Mouse (Mus musculus): Measurements from ENCODE around the gene St8sia1. TPM values are rescaled to one million over a fixed set of nuclear protein-coding genes. Genes with fewer than 3 reads are reported as not detected.

The St8sia1 gene
- polyA plus RNA-seq, 1 experiment from 2014 or later, result 3.5 TPM

- Histone ChIP-seq H3K27ac (ENCODE audit: low read depth, low read length) (no peak overlapping the region), H3K27me3 (ENCODE audit: control insufficient read depth, insufficient read depth, low read length) (no peaks in the 10 kb centered on the region), H3K4me2 (replicated peaks; ENCODE audit: low read depth, low read length) (no peak overlapping the region), H3K4me1 (ENCODE audit: control insufficient read depth, insufficient read depth, low read length) (no peaks in the 10 kb centered on the region), H3K9me3 (ENCODE audit: control insufficient read depth, low read length) (no peaks in the 10 kb centered on the region), H3K36me3 (ENCODE audit: control insufficient read depth, insufficient read depth, low read length) (no peaks in the 10 kb centered on the region), H3K9ac (ENCODE audit: low read depth, low read length) (no peak overlapping the region), H3K4me3 (ENCODE audit: low read length) (no peak overlapping the region)
- ATAC-seq (ENCODE audit: low FRiP score, low TSS enrichment), result no peak
- WGBS, result 84% methylated on average over 7 of the region's 7 CpGs
Measured at GRCm38 (mm10) chr6:142951564-142952308, 12.5 kb downstream of the St8sia1 start.

- no peak overlapping the region for H3K27ac ChIP-seq (ENCODE audit: low read depth, low read length)
- ATAC-seq (ENCODE audit: low FRiP score, low TSS enrichment), result no peak
Measured at GRCm38 (mm10) chr6:142950354-142950753, 13.9 kb downstream of the St8sia1 start.

GRCm38 (mm10) chr6:142948955-142949357 is 15.3 kb downstream of the St8sia1 start:
- H3K27me3 ChIP-seq (ENCODE audit: control insufficient read depth, insufficient read depth, low read length), result no peaks in the 10 kb centered on the region
- no peak overlapping the region for H3K4me2 ChIP-seq (replicated peaks; ENCODE audit: low read depth, low read length)
- H3K9me3 ChIP-seq (ENCODE audit: control insufficient read depth, low read length), result no peaks in the 10 kb centered on the region
- H3K36me3 ChIP-seq (ENCODE audit: control insufficient read depth, insufficient read depth, low read length), result no peaks in the 10 kb centered on the region
- H3K4me3 ChIP-seq (ENCODE audit: low read length), result no peak overlapping the region
- no peak overlapping the region for H3K9ac ChIP-seq (ENCODE audit: low read depth, low read length)
- no peak for ATAC-seq (ENCODE audit: low FRiP score, low TSS enrichment)
- H3K4me1 ChIP-seq (ENCODE audit: control insufficient read depth, insufficient read depth, low read length), result 0 out of 2 replicates have a peak, but pooled peaks cover 4% of the 10 kb centered on the region
- 82% methylated on average over 5 of the region's 5 CpGs for WGBS
- no peak overlapping the region for H3K27ac ChIP-seq (ENCODE audit: low read depth, low read length)

More at GRCm38 (mm10) chr6:142950354-142950753, 13.9 kb downstream of the St8sia1 start:
- 86% methylated on average over 11 of the region's 11 CpGs for WGBS
- H3K4me2 ChIP-seq (replicated peaks; ENCODE audit: low read depth, low read length), result no peak overlapping the region
- no peaks in the 10 kb centered on the region for H3K27me3 ChIP-seq (ENCODE audit: control insufficient read depth, insufficient read depth, low read length)
- H3K36me3 ChIP-seq (ENCODE audit: control insufficient read depth, insufficient read depth, low read length), result no peaks in the 10 kb centered on the region
- H3K9me3 ChIP-seq (ENCODE audit: control insufficient read depth, low read length), result no peaks in the 10 kb centered on the region
- H3K9ac ChIP-seq (ENCODE audit: low read depth, low read length), result no peak overlapping the region
- H3K4me1 ChIP-seq (ENCODE audit: control insufficient read depth, insufficient read depth, low read length), result 0 out of 2 replicates have a peak, but pooled peaks cover 4% of the 10 kb centered on the region
- H3K4me3 ChIP-seq (ENCODE audit: low read length), result no peak overlapping the region

- Histone ChIP-seq H3K4me2 (replicated peaks; ENCODE audit: low read depth, low read length) (no peak overlapping the region), H3K27me3 (ENCODE audit: control insufficient read depth, insufficient read depth, low read length) (no peaks in the 10 kb centered on the region), H3K9me3 (ENCODE audit: control insufficient read depth, low read length) (no peaks in the 10 kb centered on the region), H3K9ac (ENCODE audit: low read depth, low read length) (no peak overlapping the region), H3K27ac (ENCODE audit: low read depth, low read length) (no peak overlapping the region), H3K4me3 (ENCODE audit: low read length) (no peak overlapping the region), H3K4me1 (ENCODE audit: control insufficient read depth, insufficient read depth, low read length) (0 out of 2 replicates have a peak, but pooled peaks cover 4% of the 10 kb centered on the region), H3K36me3 (ENCODE audit: control insufficient read depth, insufficient read depth, low read length) (no peaks in the 10 kb centered on the region)
- no peak for ATAC-seq (ENCODE audit: low FRiP score, low TSS enrichment)
- WGBS, result 79% methylated on average over 6 of the region's 6 CpGs
Measured at GRCm38 (mm10) chr6:142947029-142947428, 17.2 kb downstream of the St8sia1 start.

GRCm38 (mm10) chr6:142946069-142946871 is 18.0 kb downstream of the St8sia1 start:
- H3K4me2 ChIP-seq (replicated peaks; ENCODE audit: low read depth, low read length), result no peak overlapping the region
- no peak overlapping the region for H3K4me3 ChIP-seq (ENCODE audit: low read length)
- WGBS, result 28% methylated on average over 8 of the region's 8 CpGs
- no peak overlapping the region for H3K9ac ChIP-seq (ENCODE audit: low read depth, low read length)
- H3K9me3 ChIP-seq (ENCODE audit: control insufficient read depth, low read length), result no peaks in the 10 kb centered on the region
- H3K27me3 ChIP-seq (ENCODE audit: control insufficient read depth, insufficient read depth, low read length), result no peaks in the 10 kb centered on the region
- H3K4me1 ChIP-seq (ENCODE audit: control insufficient read depth, insufficient read depth, low read length), result 0 out of 2 replicates have a peak, but pooled peaks cover 4% of the 10 kb centered on the region
- no peaks in the 10 kb centered on the region for H3K36me3 ChIP-seq (ENCODE audit: control insufficient read depth, insufficient read depth, low read length)
- peak; percentile 63 for ATAC-seq (ENCODE audit: low FRiP score, low TSS enrichment)
- H3K27ac ChIP-seq (ENCODE audit: low read depth, low read length), result no peak overlapping the region

GRCm38 (mm10) chr6:142945461-142945860 is 18.8 kb downstream of the St8sia1 start:
- ATAC-seq (ENCODE audit: low FRiP score, low TSS enrichment), result 0 out of 2 replicates have a peak, but pooled peaks have one; percentile 14
- no peak overlapping the region for H3K4me2 ChIP-seq (replicated peaks; ENCODE audit: low read depth, low read length)
- H3K4me3 ChIP-seq (ENCODE audit: low read length), result no peak overlapping the region
- WGBS, result 88% methylated on average over 2 of the region's 2 CpGs
- H3K27me3 ChIP-seq (ENCODE audit: control insufficient read depth, insufficient read depth, low read length), result no peaks in the 10 kb centered on the region
- no peaks in the 10 kb centered on the region for H3K36me3 ChIP-seq (ENCODE audit: control insufficient read depth, insufficient read depth, low read length)
- H3K9me3 ChIP-seq (ENCODE audit: control insufficient read depth, low read length), result no peaks in the 10 kb centered on the region
- 0 out of 2 replicates have a peak, but pooled peaks cover 4% of the 10 kb centered on the region for H3K4me1 ChIP-seq (ENCODE audit: control insufficient read depth, insufficient read depth, low read length)
- H3K9ac ChIP-seq (ENCODE audit: low read depth, low read length), result no peak overlapping the region
- H3K27ac ChIP-seq (ENCODE audit: low read depth, low read length), result no peak overlapping the region

- 94% methylated on average over 3 of the region's 3 CpGs for WGBS
- H3K4me2 ChIP-seq (replicated peaks; ENCODE audit: low read depth, low read length), result no peak overlapping the region
- H3K27me3 ChIP-seq (ENCODE audit: control insufficient read depth, insufficient read depth, low read length), result no peaks in the 10 kb centered on the region
- 0 out of 2 replicates have a peak, but pooled peaks cover 5% of the 10 kb centered on the region for H3K4me1 ChIP-seq (ENCODE audit: control insufficient read depth, insufficient read depth, low read length)
- H3K9me3 ChIP-seq (ENCODE audit: control insufficient read depth, low read length), result no peaks in the 10 kb centered on the region
- ATAC-seq (ENCODE audit: low FRiP score, low TSS enrichment), result no peak
- H3K4me3 ChIP-seq (ENCODE audit: low read length), result no peak overlapping the region
- no peaks in the 10 kb centered on the region for H3K36me3 ChIP-seq (ENCODE audit: control insufficient read depth, insufficient read depth, low read length)
- H3K27ac ChIP-seq (ENCODE audit: low read depth, low read length), result no peak overlapping the region
- no peak overlapping the region for H3K9ac ChIP-seq (ENCODE audit: low read depth, low read length)
Measured at GRCm38 (mm10) chr6:142944470-142944869, 19.8 kb downstream of the St8sia1 start.

- no peaks in the 10 kb centered on the region for H3K36me3 ChIP-seq (ENCODE audit: control insufficient read depth, insufficient read depth, low read length)
- 85% methylated on average over 8 of the region's 8 CpGs for WGBS
Measured at GRCm38 (mm10) chr6:142943419-142943818, 20.8 kb downstream of the St8sia1 start.

More at GRCm38 (mm10) chr6:142943419-142943818, 20.8 kb downstream of the St8sia1 start:
- H3K27ac ChIP-seq (ENCODE audit: low read depth, low read length), result no peak overlapping the region
- no peak overlapping the region for H3K4me2 ChIP-seq (replicated peaks; ENCODE audit: low read depth, low read length)
- H3K9me3 ChIP-seq (ENCODE audit: control insufficient read depth, low read length), result no peaks in the 10 kb centered on the region
- 0 out of 2 replicates have a peak, but pooled peaks cover 7% of the 10 kb centered on the region for H3K4me1 ChIP-seq (ENCODE audit: control insufficient read depth, insufficient read depth, low read length)
- H3K27me3 ChIP-seq (ENCODE audit: control insufficient read depth, insufficient read depth, low read length), result no peaks in the 10 kb centered on the region
- no peak overlapping the region for H3K4me3 ChIP-seq (ENCODE audit: low read length)
- H3K9ac ChIP-seq (ENCODE audit: low read depth, low read length), result no peak overlapping the region
- ATAC-seq (ENCODE audit: low FRiP score, low TSS enrichment), result no peak
